ENCODE assay signal across 13 mouse cellular contexts in the genomic region with DNA sequence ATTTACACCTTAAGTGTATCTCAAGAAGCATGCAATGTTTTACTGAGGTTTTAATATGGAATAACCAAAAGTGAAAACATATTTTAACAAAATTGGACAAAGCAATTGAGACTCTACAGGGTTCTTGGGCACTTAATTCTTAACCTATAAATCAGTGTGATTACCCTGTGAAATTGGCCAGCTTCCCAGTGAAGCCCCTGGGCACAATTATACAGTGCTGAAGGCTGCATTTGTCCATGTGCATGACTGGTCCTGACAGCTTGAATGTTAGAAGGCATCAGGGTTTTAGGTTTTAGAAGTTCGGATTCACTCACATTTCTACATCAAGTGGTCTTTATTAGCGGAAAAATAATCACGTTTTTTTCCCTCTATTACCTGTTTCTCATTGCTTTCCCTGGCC.
DNase-seq lines count a peak whose midpoint lies in the region; ATAC-seq and TF ChIP-seq lines count a peak whose summit lies in the region.
"Had no signal": no experiment of that assay in that cellular context is flagged by ENCODE, and none has a peak within 500 bp of the region (broad histone marks: within the 10 kb centered on the region; RNA-seq: fewer than 3 reads in every experiment).

No protein-coding gene starts in this region.

- no peak for TF ChIP-seq POLR2A in heart, adult 2 months (IDR thresholded peaks at IDR 0.05; ENCODE audit: insufficient read depth, low read depth, low read length)
- no peak for TF ChIP-seq POLR2A in limb, embryonic 14.5 days (IDR thresholded peaks at IDR 0.05; ENCODE audit: borderline replicate concordance, extremely low read depth, insufficient read depth, insufficient read length)

- H3K79me2 ChIP-seq in heart, adult 2 months (replicated peaks; ENCODE audit: control insufficient read depth, insufficient read depth, low read length) = no peaks in the 10 kb centered on the region

- ATAC-seq in limb, embryonic 14.5 days (ENCODE audit: low FRiP score, low read depth) = peak; percentile 84
- ATAC-seq: liver, postnatal 0 days had no signal

- H3K27me3 ChIP-seq in heart, adult 2 months (ENCODE audit: control insufficient read depth, insufficient read depth, low read length) = no peaks in the 10 kb centered on the region
- no peaks in the 10 kb centered on the region for H3K27me3 ChIP-seq in limb, embryonic 14.5 days (ENCODE audit: control insufficient read depth, insufficient read depth, low read length)
- H3K27me3 ChIP-seq: heart, embryonic 12.5 days had no signal

- H3K4me1 ChIP-seq in heart, adult 2 months (ENCODE audit: control insufficient read depth, insufficient read depth, low read length) = no peaks in the 10 kb centered on the region; the same call in 1 of the 2 replicates
- H3K4me1 ChIP-seq in limb, embryonic 14.5 days (ENCODE audit: control insufficient read depth, insufficient read depth, low read length) = peaks cover 11% of the 10 kb centered on the region

- peak overlapping the region; percentile 42 for H3K27ac ChIP-seq in heart, adult 2 months
- H3K27ac ChIP-seq in limb, embryonic 14.5 days (replicated peaks; ENCODE audit: low read depth, low read length) = no peak overlapping the region
- H3K27ac ChIP-seq in layer of hippocampus, adult 2 months = no peak overlapping the region
- H3K27ac ChIP-seq: gastrocnemius, adult 2 months had no signal

- peaks cover 4% of the 10 kb centered on the region; the same call in 1 of the 2 replicates for H3K36me3 ChIP-seq in heart, adult 2 months (ENCODE audit: control insufficient read depth, insufficient read depth, low read length)
- H3K36me3 ChIP-seq in limb, embryonic 14.5 days (ENCODE audit: control insufficient read depth, insufficient read depth, low read length) = no peaks in the 10 kb centered on the region
- H3K36me3 ChIP-seq: heart, embryonic 12.5 days had no signal

- H3K4me2 ChIP-seq in limb, embryonic 14.5 days (replicated peaks; ENCODE audit: low read depth, low read length, severe bottlenecking) = no peak overlapping the region
- H3K4me2 ChIP-seq: heart, embryonic 12.5 days had no signal

- no peaks in the 10 kb centered on the region for H3K9me3 ChIP-seq in limb, embryonic 14.5 days (ENCODE audit: control insufficient read depth, low read length)
- H3K9me3 ChIP-seq: heart, embryonic 12.5 days had no signal

- 84% methylated on average over 3 of the region's 3 CpGs for WGBS in heart, adult 2 months
- WGBS in limb, embryonic 14.5 days = 23% methylated on average over 3 of the region's 3 CpGs

- no peak for TF ChIP-seq EP300 in heart, adult 2 months (IDR thresholded peaks at IDR 0.05; ENCODE audit: insufficient read depth, low read depth, low read length)

- no peak for DNase-seq in heart, adult 2 months
- no peak for DNase-seq in heart, postnatal 4 days
- DNase-seq in 3T3-L1 (ENCODE audit: low read depth, low spot score) = peak; percentile 12
- peak; percentile 14 for DNase-seq in adipocyte (ENCODE audit: low spot score)
- peak; percentile 74 for DNase-seq in limb, embryonic 14.5 days (ENCODE audit: low spot score)
- no peak for DNase-seq in layer of hippocampus, adult 2 months (ENCODE audit: low spot score in 2 of 2)
- no peak for DNase-seq in adrenal gland, postnatal 25 days
- DNase-seq: cerebellum, adult 18-20 months; gastrocnemius, adult 2 months; kidney, adult 18-20 months; liver, postnatal 0 days; thymus, postnatal 36 days had no signal

- no peak for TF ChIP-seq CTCF in heart, adult 2 months (IDR thresholded peaks at IDR 0.05)
- TF ChIP-seq CTCF in layer of hippocampus, adult 2 months (conservative IDR thresholded peaks at IDR 0.05) = no peak

- no peak overlapping the region for H3K9ac ChIP-seq in heart, adult 2 months (ENCODE audit: low read depth, low read length)
- no peak overlapping the region for H3K9ac ChIP-seq in limb, embryonic 14.5 days (ENCODE audit: low read depth, low read length, severe bottlenecking)
- H3K9ac ChIP-seq: heart, embryonic 12.5 days; liver, postnatal 0 days had no signal

- H3K4me3 ChIP-seq in heart, adult 2 months = no peak overlapping the region
- no peak overlapping the region for H3K4me3 ChIP-seq in limb, embryonic 14.5 days (replicated peaks; ENCODE audit: low read length)
- H3K4me3 ChIP-seq in layer of hippocampus, adult 2 months = no peak overlapping the region
- H3K4me3 ChIP-seq: gastrocnemius, adult 2 months; heart, embryonic 12.5 days had no signal

- intact Hi-C loops in heart, adult 2 months (cut with DNase I) = no loop called here

Comparison
In these comparisons a context has a peak if more than half of its experiments do, and no peak if none do; other contexts are left out.
1. DNase-seq: peak in 3T3-L1 (single experiment), adipocyte (single experiment) and limb, embryonic 14.5 days (single experiment); none in heart, adult 2 months (0 of 2), heart, postnatal 4 days (single experiment), layer of hippocampus, adult 2 months (0 of 2) and adrenal gland, postnatal 25 days (single experiment).